Mouse (Mus musculus): ENCODE data around the gene Ctps. TPM values are rescaled to one million over a fixed set of nuclear protein-coding genes. Genes with fewer than 3 reads are reported as not detected.
"Not testable (repeated sequence)": the region's sequence is repeated elsewhere in the genome, so short reads cannot be mapped to it uniquely, and the experiment has no call there.

Gene Ctps
- polyA plus RNA-seq, 1 experiment from 2014 or later: 99.8 TPM

DNA sequence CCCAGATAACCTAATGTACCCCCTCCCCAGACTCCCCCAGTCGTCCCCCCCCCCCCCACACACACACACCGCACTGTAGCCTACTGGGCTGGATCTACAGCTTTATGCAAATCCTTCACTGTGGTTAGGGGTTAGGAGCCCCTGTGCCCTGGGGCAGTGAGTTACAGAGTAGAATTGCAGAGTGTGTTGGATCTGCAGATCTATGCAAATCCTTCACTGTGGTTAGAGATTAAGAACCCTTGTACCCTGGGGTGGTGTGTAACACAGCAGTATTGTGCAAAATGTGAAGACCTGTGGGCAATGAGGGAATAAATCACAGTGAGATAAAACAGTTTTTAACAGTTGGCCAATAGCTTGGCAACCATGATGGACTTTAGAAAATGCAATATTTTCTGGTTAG lies 28.8 kb upstream of the Ctps start:
- H3K4me3 ChIP-seq: no peak overlapping the region
- no peaks in the 10 kb centered on the region for H3K27me3 ChIP-seq (replicated peaks)
- no peak overlapping the region for H3K27ac ChIP-seq (replicated peaks)
- no peaks in the 10 kb centered on the region for H3K9me3 ChIP-seq
- H3K4me2 ChIP-seq: no peak overlapping the region
- peaks cover 10% of the 10 kb centered on the region for H3K4me1 ChIP-seq
- ATAC-seq (ENCODE audit: extremely low read depth, insufficient number of reproducible peaks, low FRiP score, low TSS enrichment): no peak
- no peaks in the 10 kb centered on the region for H3K36me3 ChIP-seq
- 24% methylated on average over 2 of the region's 2 CpGs for WGBS
- H3K9ac ChIP-seq: no peak overlapping the region

DNA sequence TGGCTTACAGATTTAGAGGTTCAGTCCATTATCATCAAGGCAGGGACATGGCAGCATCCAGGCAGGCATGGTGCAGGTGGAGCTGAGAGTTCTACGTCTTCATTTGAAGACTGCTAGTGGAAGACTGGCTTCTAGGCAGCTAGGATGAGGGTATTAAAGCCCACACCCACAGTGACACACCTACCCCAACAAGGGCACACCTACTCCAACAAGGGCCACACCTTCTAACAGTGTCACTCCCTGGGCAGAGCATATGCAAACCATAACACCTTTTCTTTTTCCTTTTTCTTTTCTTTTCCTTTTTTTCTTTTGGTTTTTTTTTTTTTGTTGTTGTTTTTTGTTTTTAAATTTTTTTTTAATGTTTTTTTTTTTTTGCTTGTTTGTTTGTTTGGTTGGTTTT lies 26.1 kb upstream of the Ctps start:
- H3K4me2 ChIP-seq; H3K9me3 ChIP-seq; H3K27me3 ChIP-seq (replicated peaks); H3K9ac ChIP-seq; H3K4me3 ChIP-seq; H3K27ac ChIP-seq (replicated peaks); H3K36me3 ChIP-seq; ATAC-seq (ENCODE audit: extremely low read depth, insufficient number of reproducible peaks, low FRiP score, low TSS enrichment): not testable (repeated sequence)
- 74% methylated on average over 1 of the region's 1 CpGs for WGBS
- peaks cover 12% of the 10 kb centered on the region for H3K4me1 ChIP-seq

DNA sequence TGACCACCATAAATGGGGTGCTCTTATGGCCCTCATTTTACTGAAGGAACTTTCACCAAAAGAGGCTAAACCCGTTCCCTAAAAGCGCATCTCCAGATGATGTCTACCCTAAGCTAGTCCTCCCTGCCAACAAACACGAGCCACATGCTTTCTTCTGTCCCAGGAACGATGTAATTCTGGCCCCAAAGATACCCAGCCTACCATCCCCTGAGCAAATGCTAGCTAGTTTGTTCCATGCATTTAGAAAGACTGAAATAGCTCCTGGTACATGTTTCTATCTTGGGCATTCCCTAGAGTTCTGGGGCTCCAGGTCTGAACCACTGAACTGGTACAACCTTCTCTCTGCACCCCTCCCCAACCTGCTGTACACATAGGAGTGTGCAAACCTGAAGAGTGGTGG lies 20.9 kb upstream of the Ctps start:
- Histone ChIP-seq H3K4me3 (no peak overlapping the region), H3K4me1 (peaks cover 27% of the 10 kb centered on the region), H3K36me3 (no peaks in the 10 kb centered on the region), H3K9ac (0 out of 2 replicates have a peak overlapping the region, but pooled peaks have one; percentile 6), H3K27me3 (replicated peaks) (peaks cover 29% of the 10 kb centered on the region), H3K4me2 (no peak overlapping the region), H3K27ac (replicated peaks) (no peak overlapping the region), H3K9me3 (no peaks in the 10 kb centered on the region)
- ATAC-seq (ENCODE audit: extremely low read depth, insufficient number of reproducible peaks, low FRiP score, low TSS enrichment): no peak
- 73% methylated on average over 4 of the region's 4 CpGs for WGBS

- H3K4me1 ChIP-seq: peaks cover 23% of the 10 kb centered on the region
Measured at GRCm38 (mm10) chr4:120589815-120590422, 19.8 kb upstream of the Ctps start.

GRCm38 (mm10) chr4:120589070-120589469 lies 19.0 kb upstream of the Ctps start:
- no peak overlapping the region for H3K27ac ChIP-seq (replicated peaks)
- H3K9me3 ChIP-seq: no peaks in the 10 kb centered on the region
- H3K4me3 ChIP-seq: no peak overlapping the region
- ATAC-seq (ENCODE audit: extremely low read depth, insufficient number of reproducible peaks, low FRiP score, low TSS enrichment): no peak
- no peak overlapping the region for H3K4me2 ChIP-seq
- H3K27me3 ChIP-seq (replicated peaks): peaks cover 31% of the 10 kb centered on the region
- H3K4me1 ChIP-seq: peaks cover 17% of the 10 kb centered on the region
- 27% methylated on average over 3 of the region's 3 CpGs for WGBS
- no peaks in the 10 kb centered on the region for H3K36me3 ChIP-seq
- H3K9ac ChIP-seq: no peak overlapping the region

More at GRCm38 (mm10) chr4:120589815-120590422, 19.8 kb upstream of the Ctps start:
- H3K4me2 ChIP-seq: peak overlapping the region; percentile 42; the same call in 1 of the 2 replicates
- H3K9ac ChIP-seq: peak overlapping the region; percentile 73
- H3K9me3 ChIP-seq: no peaks in the 10 kb centered on the region
- no peaks in the 10 kb centered on the region for H3K36me3 ChIP-seq
- H3K27me3 ChIP-seq (replicated peaks): peaks cover 31% of the 10 kb centered on the region
- WGBS: 31% methylated on average over 5 of the region's 5 CpGs
- no peak for ATAC-seq (ENCODE audit: extremely low read depth, insufficient number of reproducible peaks, low FRiP score, low TSS enrichment)
- H3K4me3 ChIP-seq: no peak overlapping the region
- 0 out of 2 replicates have a peak overlapping the region, but pooled peaks have one; percentile 24 for H3K27ac ChIP-seq (replicated peaks)

GRCm38 (mm10) chr4:120588445-120588844 lies 18.4 kb upstream of the Ctps start, which contains the start of gene Gm8439:
TSS of gene Gm8439 (plus strand) at chr4:120588745.
- Histone ChIP-seq H3K36me3 (no peaks in the 10 kb centered on the region), H3K27me3 (replicated peaks) (peaks cover 31% of the 10 kb centered on the region), H3K4me1 (peaks cover 17% of the 10 kb centered on the region), H3K9ac (no peak within 1 kb of the TSS), H3K27ac (replicated peaks) (no peak within 1 kb of the TSS), H3K9me3 (no peaks in the 10 kb centered on the region), H3K4me2 (no peak within 1 kb of the TSS), H3K4me3 (no peak within 1 kb of the TSS)
- no peak for ATAC-seq (ENCODE audit: extremely low read depth, insufficient number of reproducible peaks, low FRiP score, low TSS enrichment)
- WGBS: 21% methylated on average over 4 of the region's 4 CpGs

DNA sequence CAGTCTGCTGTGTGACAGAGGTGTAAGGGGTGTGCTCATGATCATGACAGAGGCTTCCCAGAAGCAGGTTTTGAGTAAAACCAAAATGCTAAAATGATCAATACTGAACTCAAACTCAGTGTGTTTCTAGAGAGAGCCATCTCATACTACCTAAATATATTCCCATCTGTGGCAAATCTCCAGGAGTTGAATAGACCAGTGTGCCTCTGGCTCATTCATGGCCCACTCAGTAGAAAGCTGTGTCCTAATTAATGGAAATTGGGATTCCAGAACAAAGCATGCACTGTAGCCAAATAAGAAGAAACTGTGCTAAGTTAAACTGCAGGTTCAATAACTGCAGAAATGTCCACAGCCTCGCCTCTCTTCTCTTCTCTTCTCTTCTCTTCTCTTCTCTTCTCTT lies 16.9 kb upstream of the Ctps start:
- Histone ChIP-seq H3K36me3 (no peaks in the 10 kb centered on the region), H3K4me2 (no peak overlapping the region), H3K27me3 (replicated peaks) (peaks cover 35% of the 10 kb centered on the region), H3K4me1 (peaks cover 17% of the 10 kb centered on the region), H3K27ac (replicated peaks) (no peak overlapping the region), H3K9me3 (no peaks in the 10 kb centered on the region), H3K4me3 (no peak overlapping the region), H3K9ac (no peak overlapping the region)
- 70% methylated on average over 1 of the region's 1 CpGs for WGBS
- ATAC-seq (ENCODE audit: extremely low read depth, insufficient number of reproducible peaks, low FRiP score, low TSS enrichment): no peak

GRCm38 (mm10) chr4:120581711-120582110 lies 11.6 kb upstream of the Ctps start:
- H3K4me2 ChIP-seq: no peak overlapping the region
- H3K4me1 ChIP-seq: no peaks in the 10 kb centered on the region
- peaks cover 10% of the 10 kb centered on the region for H3K27me3 ChIP-seq (replicated peaks)
- H3K9ac ChIP-seq: no peak overlapping the region
- H3K9me3 ChIP-seq: no peaks in the 10 kb centered on the region
- H3K36me3 ChIP-seq: no peaks in the 10 kb centered on the region
- no peak overlapping the region for H3K27ac ChIP-seq (replicated peaks)
- ATAC-seq (ENCODE audit: extremely low read depth, insufficient number of reproducible peaks, low FRiP score, low TSS enrichment): no peak
- H3K4me3 ChIP-seq: no peak overlapping the region
- 81% methylated on average over 9 of the region's 9 CpGs for WGBS

GRCm38 (mm10) chr4:120580894-120581293 lies 10.8 kb upstream of the Ctps start:
- Histone ChIP-seq H3K4me1 (no peaks in the 10 kb centered on the region), H3K27me3 (replicated peaks) (peaks cover 4% of the 10 kb centered on the region; the same call in 1 of the 2 replicates), H3K9ac (no peak overlapping the region), H3K36me3 (no peaks in the 10 kb centered on the region), H3K9me3 (no peaks in the 10 kb centered on the region), H3K27ac (replicated peaks) (no peak overlapping the region), H3K4me2 (no peak overlapping the region), H3K4me3 (no peak overlapping the region)
- WGBS: 36% methylated on average over 5 of the region's 5 CpGs
- no peak for ATAC-seq (ENCODE audit: extremely low read depth, insufficient number of reproducible peaks, low FRiP score, low TSS enrichment)

DNA sequence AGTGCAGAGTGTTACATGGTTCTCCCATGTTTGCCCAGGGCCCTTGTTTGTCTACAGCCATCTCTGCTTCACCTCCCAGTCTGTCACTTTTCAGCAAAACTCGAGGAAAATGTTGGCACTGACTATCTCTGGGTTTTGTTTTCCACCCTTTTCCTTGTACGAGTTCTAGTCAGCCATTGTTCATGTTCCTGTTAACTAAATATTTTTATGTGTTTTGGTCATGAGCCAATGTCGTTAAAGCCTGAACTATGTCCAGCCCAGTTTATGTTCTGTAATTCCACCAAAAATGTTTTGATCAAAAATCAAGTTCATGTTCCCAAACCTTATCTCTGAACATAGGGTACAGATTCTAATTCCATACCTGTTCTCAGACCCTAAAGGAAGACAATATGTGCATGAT lies 1.6 kb upstream of the Ctps start:
- 58% methylated on average over 3 of the region's 3 CpGs for WGBS
- Histone ChIP-seq H3K4me1 (peaks cover 37% of the 10 kb centered on the region), H3K27me3 (replicated peaks) (no peaks in the 10 kb centered on the region), H3K27ac (replicated peaks) (peak overlapping the region; percentile 96; the same call in 1 of the 2 replicates), H3K4me2 (peak overlapping the region; percentile 89; the same call in 1 of the 2 replicates), H3K9ac (no peak overlapping the region), H3K9me3 (no peaks in the 10 kb centered on the region), H3K36me3 (peaks cover 3% of the 10 kb centered on the region; the same call in 1 of the 2 replicates), H3K4me3 (no peak overlapping the region)
- ATAC-seq (ENCODE audit: extremely low read depth, insufficient number of reproducible peaks, low FRiP score, low TSS enrichment): no peak

- H3K9ac ChIP-seq: peak overlapping the region; percentile 96
- peak overlapping the region; percentile 96 for H3K27ac ChIP-seq (replicated peaks)
- H3K9me3 ChIP-seq: no peaks in the 10 kb centered on the region
- H3K4me1 ChIP-seq: peaks cover 41% of the 10 kb centered on the region
- no peaks in the 10 kb centered on the region for H3K27me3 ChIP-seq (replicated peaks)
- WGBS: 60% methylated on average over 3 of the region's 3 CpGs
- H3K4me3 ChIP-seq: peak overlapping the region; percentile 69
- peak overlapping the region; percentile 89 for H3K4me2 ChIP-seq
- H3K36me3 ChIP-seq: peaks cover 9% of the 10 kb centered on the region; the same call in 1 of the 2 replicates
- no peak for ATAC-seq (ENCODE audit: extremely low read depth, insufficient number of reproducible peaks, low FRiP score, low TSS enrichment)
Measured at GRCm38 (mm10) chr4:120571070-120571464, 991 bp upstream of the Ctps start.
